Mouse (Mus musculus): ENCODE data around the gene Wdr91.

Gene Wdr91

DNA sequence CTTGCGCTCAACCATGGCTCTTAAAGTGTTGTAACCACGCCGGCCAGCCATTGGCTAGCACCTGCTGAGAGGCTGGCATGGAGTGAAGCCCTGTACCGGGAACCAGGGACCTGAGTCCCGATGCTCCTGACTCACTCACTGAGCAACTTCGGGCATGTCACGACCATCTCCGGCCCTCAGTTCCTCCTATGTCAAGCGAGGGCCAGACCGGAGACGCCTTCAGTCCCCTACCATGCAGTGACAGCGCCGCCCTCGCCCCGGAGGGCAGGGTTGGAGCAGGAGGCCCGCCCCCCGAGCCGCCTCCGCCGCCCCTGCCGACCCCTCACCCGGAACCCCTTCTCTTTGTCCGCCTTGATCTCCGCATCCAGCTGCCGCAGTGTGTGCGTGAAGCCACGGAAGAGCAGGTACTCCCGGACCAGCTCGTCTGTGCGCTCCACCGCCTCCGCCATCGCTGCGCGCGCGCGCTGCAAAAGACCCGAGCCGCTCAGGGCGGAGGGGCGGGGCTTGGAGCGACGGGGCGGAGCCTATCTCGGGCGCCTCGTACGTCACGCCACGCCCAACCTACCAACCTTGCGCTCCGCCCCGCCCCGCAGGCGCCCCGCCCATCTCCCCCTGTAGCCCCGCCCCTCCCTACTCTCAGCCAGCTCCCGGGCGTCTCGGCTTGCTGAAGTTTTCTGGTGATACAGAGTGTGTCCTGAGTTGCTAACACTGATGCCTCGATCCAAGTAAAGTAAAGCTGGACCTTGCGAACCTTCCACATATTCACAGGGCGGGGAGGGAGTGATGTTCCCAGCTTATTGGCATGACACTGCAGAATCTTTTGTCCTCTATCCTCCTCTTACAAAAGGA is at the start of gene Wdr91:
Gene Wdr91 (minus strand): TSS at position 506 of the 849 bp plus-strand sequence.
- DNase-seq (ENCODE audit: extremely low spot score, low spot score) = peak; percentile 96

DNA sequence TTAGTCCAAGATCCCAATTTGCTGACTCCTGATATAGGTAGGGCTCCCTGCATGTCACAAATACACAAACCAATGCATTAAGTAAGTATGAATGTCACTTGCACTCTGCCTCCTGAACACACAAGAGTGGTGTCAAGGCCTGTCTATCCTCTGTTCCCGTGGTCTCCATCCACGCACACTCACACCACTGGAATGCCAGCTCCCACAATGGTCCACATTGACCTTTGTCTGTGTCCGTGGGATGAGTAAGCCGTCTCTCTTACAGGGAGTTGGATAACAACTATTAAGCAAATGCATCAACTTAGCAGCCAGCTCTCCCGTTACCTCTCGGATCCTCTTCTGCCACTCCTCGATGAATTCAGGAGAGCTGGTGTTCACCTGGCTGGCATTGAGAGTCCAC is 48.5 kb upstream of the Wdr91 start:
- DNase-seq (ENCODE audit: extremely low spot score, low spot score) = no peak

DNA sequence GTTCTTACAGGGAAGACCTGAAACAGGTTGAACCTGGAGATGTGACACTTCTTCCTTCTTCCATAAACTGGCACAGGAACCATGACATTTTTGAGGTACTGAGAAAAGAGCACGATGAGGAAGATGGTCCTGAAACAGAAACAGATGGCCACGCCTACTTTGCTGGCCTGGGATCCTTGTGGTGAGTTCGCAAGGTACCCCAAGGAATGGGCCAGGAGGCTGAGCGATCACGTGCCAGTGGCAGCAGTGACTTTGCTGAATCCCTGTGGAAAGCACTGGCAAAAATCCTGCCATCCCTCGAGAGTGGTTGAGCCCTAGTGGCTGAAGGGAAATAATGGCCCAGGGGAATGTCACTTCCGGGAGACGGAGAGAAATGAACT is 45.2 kb upstream of the Wdr91 start:
- no peak for DNase-seq (ENCODE audit: extremely low spot score, low spot score)

DNA sequence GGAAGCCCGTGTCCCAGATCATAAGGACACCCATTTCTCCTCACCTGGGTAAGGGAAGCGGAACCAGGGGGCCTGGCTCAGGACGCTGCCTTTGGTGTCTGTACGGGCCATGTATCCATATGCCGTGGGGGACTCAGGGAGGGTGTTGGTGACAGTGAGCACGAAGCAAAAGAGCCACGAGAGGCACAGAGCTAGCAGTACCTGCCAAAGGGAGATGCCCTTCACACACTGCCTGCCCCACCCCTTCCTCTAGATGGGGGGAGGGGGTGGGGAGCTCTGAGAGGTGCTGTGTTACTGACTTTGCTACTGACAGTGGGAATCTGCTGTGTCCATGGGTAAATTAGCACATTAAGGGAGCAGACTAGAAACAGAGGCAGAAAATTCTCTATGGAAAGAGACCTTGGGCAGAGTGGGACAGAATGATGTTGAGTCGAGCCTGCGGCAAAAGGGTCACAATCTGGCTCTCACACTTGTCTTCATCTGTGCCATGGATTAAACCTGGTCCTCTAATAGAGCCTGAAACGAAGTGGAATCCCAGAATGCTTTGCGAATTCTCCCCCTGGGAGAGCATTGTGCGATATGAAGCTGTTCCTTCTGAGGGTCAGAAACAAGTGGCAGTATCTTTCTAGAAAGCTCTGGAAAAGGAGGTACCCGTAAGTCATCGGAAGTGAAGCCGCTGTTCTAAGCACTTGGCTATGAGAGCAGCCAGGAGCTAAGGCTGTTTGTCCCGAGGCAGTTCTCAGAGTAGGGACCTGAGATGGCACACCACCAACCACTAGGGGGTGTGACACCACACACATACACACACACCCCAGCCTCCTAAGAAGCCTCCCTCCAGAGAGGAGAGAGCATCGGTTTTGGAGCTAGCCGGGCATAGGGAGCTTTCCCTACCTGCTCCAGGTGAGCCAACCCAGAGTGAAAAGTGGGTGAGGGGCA is 44.5 kb upstream of the Wdr91 start:
- DNase-seq (ENCODE audit: extremely low spot score, low spot score) = peak; percentile 40

DNA sequence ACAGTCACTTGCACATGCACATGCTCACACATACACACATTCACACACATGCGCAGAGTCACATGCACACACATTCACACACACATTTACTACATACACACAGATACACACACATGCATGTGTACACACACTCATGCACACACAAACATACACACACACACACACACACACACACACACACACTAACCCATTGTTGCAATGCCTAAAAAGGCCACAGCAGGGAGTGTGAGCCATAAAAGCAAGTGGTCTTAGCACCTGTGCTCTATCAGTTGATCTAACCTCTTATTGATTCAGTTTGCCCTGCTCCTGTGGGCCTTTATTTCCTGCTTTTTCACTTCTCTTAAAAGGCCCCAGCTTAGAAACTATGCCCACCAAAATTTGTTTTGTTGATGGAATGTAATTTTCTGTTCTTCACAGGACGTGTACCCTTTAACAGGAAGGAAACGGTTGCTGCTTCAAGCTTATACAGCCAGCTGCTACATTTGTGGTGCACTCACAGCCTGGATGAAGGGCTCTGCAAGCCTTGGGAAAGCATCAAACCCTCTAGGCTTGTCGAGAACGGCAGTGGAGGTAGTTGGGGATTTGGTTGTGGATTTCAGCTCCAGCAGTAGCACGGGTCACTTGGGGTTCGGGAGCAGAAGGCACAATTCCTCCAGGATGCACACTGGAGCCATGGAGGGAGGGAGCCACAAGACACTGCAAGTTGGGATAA is 41.4 kb upstream of the Wdr91 start:
- DNase-seq (ENCODE audit: extremely low spot score, low spot score) = no peak

DNA sequence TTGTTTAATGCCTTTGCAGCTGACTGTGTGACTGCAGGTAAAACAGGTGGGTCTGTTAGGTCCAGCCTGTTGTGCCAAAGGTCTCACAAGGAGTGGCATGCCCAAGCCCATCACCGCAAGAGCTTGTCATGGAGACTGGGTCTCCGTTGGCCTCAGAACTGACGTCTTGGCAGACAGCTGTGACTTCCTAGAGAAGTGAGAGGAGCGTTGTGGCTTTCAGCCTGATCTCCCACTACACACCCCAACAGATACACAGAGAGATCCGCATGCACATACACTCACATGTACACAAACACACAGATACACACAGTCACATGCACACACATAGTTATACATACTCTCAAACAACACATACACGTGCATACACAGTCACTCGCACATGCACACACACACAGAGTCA is 40.8 kb upstream of the Wdr91 start:
- no peak for DNase-seq (ENCODE audit: extremely low spot score, low spot score)

DNA sequence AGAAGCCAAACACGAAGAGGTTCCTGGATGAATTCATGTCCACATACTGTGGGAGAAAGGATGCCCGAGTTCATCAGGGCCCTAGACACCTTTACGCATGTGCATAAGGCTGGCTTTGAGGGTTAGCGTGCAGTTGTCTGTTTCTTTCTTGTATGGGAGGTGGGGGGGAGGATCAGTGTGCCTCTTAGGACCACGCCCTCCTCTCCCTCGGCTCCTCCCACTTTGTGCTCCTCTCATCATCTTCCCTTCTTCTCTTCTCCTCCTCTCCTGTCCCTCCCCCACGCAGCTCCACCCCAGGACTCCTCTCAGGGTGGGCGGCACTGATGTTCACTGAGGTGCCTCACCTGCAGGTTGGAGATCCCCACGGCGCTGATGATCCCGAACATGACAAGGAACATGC is 37.8 kb upstream of the Wdr91 start:
- no peak for DNase-seq (ENCODE audit: extremely low spot score, low spot score)

DNA sequence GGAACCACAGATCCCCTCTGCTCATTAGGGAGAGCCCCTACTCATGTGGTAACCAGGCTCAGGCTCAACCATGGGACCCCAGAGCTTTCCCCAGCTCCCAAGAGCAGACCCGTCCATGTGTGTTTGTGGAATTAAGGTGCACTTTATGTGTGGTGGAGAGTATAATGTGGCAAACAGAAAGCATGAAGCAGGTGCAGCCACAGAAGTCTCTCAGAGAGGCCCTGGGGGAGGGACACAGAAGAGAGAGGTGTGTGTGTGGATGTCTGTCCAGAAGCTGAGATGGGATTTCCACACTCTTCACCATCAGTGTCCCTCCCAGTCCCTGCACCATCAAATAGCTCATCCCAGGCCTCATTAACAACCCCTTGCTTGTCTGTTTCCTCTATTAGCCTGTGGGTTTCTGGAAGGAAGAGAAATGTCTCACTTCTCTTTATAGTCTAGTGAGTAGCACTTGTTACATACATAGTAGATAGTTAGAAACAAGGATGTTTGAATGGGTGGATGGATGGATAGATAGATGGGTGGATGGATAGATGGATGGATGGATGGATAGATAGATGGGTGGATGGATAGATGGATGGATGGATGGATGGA is 35.9 kb upstream of the Wdr91 start:
- no peak for DNase-seq (ENCODE audit: extremely low spot score, low spot score)

DNA sequence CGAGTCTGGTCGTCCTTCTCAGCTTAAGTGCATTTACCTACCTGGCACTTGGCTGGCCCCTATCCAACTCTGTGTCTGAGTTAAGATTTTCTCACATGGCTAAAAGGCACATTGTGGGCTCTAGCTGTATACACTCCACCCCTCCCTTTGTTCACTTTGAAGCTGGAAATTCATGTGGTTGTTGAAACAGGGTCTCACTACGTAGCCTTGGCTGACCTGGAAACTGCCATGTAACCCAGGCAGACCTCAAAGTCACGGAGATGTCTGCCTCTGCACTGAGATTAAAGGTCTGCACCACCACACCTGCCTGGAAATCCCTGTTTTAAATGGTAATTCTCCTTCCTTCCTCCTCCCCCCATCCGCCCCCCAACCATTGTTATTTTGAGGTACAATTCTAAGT is 32.8 kb upstream of the Wdr91 start:
- no peak for DNase-seq (ENCODE audit: extremely low spot score, low spot score)

DNA sequence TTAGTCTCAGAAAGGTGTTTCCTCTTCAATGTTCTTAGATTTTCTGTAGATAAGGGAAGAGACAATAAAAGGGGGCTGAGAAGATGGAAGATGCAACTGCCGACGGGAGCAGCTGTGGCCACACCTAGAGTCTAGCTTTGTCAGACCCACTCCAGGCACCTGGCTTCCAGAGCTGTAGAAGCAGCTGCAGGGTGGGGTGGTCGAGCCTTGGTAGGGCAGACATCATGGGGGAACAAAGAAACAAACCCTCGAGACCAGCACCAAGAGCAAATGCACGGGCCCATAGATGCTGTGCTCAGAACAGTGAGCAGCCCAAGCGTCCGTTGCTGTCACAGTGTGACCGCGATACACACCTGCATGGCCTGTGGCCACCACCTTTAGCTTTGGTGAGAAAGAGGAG is 31.8 kb upstream of the Wdr91 start:
- no peak for DNase-seq (ENCODE audit: extremely low spot score, low spot score)

DNA sequence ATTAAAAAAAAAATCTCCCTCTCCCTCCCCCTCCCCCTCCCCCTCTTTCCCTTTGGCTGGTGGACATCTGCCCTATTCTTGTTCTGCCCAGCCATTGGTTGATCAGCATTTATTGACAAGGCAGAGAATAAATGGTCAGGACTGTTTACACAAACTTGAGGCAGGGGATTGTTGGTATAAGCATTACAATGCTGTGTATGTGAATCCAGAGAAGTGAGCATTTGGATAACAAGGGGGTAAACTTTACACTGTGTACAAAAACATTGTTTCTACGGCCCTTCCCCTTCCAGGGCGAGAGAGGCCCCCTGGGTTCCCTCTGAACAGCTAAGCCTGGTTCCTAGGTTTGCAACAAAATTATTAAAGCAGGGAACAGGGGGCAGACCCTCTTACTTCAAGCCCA is 30.8 kb upstream of the Wdr91 start:
- DNase-seq (ENCODE audit: extremely low spot score, low spot score) = no peak

DNA sequence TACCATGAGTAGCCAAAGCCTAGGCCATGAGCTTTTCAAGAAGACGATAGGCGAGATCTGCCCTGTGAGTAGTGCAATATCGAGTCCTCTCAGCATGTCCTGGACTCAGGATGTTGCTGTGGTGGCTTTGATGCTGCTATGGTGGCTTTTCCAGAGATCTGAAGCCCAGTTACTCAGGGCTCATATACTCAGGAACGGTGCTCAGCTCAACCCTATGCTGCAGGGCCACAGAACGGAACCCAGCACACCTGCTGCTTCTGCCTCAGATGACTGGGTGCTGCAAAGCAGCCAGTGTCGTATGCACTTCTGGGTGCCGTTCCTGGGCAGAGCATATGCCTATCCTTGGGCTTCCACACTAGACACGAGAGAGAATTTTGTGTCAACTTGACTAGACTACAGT is 28.8 kb upstream of the Wdr91 start:
- DNase-seq (ENCODE audit: extremely low spot score, low spot score) = no peak

DNA sequence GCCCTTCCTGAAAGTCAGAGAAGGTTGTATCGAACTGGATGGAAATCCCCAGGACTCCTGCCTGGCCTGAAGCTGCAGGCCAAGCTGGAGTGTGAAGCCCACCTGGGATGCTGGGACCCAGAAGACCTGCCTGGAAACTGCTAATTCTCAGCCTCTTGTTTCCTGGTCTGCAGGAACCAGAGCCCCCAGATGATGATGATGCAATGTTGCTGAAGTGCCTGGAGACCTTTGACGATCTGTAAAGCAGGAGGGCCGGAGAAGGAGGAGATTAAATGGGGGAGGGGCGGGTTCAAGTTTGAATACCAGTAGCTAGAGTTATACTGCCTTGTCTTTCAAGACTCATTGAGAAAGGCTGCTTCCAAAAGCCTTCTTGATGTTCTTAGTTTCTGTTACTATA is 28.3 kb upstream of the Wdr91 start:
- DNase-seq (ENCODE audit: extremely low spot score, low spot score) = no peak

DNA sequence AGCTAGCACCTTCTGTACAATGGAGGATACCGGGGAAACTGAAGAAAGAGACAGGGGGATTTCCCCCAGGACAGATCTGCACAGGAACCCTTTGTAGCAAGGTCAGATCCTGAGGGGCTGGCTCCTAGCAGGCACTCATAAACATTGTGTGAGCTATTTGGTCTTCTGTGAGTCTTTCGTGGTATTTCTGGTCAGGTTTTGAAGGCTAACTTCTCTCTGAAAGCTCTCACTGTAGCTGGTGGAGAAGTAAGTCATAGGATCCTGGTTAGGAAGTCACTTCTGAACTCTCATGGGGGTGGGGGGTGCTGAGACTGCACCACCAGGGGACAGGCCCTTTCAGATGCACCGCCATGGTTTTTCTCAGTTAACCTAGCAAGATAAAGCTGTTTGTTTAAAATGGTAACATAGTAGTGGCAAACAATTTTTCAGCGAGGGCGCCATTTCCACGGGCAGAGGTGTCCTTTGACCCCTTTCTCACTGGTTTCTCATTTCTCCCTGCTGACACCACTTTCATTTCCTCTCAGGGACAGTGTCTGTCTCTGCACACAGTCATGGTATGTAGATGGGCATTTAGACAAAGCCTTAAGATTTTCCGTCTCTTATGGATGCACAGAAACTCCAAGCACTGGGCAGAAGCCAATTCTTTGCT is 27.7 kb upstream of the Wdr91 start:
- no peak for DNase-seq (ENCODE audit: extremely low spot score, low spot score)

DNA sequence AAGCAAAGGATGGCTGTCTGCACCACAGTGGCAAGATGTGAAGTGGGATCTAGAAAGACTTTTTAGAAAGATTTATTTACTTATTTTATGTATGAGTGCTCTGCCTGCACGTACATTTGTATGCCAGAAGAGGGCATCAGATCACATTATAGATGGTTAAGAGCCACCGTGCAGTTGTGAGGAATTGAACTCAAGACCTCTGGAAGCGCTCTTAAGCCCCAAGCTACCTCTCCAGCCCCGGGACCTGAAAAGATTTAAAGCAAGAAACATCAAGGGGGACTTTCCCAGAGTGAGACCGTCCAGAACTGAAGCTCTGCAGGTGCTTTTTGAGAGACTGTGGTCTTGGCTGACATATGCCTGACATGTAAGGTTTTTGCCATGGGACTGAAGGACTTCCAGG is 26.1 kb upstream of the Wdr91 start:
- no peak for DNase-seq (ENCODE audit: extremely low spot score, low spot score)

DNA sequence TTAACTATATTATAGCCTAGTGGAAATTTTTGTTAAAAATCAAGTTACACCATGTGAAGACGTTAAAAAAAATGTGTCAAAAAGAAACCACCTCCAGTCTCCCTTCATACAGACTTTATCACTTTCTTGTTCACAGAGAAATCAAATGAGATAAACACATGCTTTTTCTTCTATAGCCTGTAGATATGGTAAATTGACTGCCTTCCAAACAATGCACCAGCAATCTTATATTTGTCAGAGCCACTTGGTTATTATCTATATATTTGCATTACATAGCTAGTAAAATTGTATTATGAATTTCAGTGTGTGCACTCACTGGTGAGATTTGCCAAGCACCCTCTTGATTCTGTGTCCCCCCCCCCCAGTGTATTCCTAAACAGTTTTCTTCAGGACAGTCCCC is 22.0 kb upstream of the Wdr91 start:
- DNase-seq (ENCODE audit: extremely low spot score, low spot score) = no peak

DNA sequence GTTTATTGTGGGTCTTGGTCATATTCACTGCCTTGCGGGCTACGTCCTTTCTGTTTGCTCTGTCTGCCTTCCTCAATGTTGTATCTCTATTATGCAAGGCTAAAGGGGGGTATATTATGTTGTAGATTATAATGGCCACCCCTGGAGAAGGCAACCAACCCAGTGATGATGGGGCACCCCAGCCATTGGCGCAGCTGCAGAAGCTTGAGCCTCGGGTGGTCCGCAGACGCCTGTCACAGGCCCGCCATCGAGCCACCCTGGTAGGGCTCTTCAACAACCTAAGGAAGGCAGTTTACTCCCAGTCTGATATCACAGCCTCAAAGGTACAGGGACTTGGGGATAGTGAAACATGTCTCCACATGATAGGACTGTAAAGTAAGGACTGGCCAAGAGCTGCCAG is 16.9 kb upstream of the Wdr91 start:
- no peak for DNase-seq (ENCODE audit: extremely low spot score, low spot score)

DNA sequence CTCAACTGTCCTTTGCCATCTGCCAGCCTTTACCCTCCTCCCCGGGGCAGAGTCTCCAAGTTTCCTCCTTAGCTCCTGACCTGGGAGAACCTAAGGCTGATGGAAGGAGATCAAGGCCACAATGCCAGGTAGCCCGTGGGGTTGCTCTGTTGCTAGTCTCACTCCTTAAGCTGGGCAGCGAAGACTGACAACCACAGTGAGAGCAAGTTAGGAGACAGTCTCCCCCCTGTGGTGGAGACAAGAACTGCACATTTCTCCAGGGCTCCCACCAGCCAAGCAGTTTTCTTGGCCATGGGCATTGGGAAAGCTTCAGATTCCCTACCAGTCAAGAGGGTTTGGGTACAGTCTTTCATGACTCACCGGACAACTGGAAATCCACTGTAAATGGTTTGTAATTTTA is 16.5 kb upstream of the Wdr91 start:
- peak; percentile 79 for DNase-seq (ENCODE audit: extremely low spot score, low spot score)

DNA sequence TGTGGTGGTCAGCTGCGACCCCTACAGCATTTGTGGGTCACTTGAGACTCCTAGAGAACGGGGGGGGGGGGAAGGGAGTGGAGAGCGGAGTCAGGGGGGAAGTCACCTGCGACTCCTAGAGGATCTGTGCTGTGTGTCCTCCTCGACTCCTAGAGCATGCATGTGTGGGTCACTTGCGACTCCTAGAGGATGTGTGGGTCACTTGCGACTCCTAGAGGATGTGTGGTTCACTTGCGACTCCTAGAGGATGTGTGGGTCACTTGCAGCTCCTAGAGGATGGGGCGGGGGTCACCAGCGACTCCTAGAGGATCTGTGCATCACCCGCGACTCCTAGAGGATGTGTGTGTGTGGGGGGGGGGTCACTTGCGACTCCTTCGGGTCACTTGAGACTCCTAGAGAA is 11.3 kb upstream of the Wdr91 start:
- peak; percentile 25 for DNase-seq (ENCODE audit: extremely low spot score, low spot score)

DNA sequence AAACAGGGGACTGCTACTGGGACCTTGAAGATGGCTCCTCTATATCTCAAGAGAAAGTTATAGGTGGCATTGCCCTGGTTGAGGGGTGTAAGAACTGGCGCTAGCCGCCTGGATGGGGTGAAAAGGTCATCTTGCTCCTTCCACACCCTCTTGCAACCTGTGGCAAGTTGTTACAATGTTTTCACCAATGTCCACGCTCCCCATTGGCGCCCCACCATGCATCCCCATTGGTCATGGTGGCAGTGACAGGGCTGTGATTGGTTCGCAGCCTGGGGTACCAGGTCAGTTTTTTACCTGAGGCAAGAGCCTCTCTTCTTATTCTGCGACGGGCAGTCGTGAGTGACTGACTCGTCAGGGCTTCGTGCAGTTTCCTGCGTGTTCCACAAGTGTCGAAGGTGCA is 10.0 kb upstream of the Wdr91 start:
- no peak for DNase-seq (ENCODE audit: extremely low spot score, low spot score)

DNA sequence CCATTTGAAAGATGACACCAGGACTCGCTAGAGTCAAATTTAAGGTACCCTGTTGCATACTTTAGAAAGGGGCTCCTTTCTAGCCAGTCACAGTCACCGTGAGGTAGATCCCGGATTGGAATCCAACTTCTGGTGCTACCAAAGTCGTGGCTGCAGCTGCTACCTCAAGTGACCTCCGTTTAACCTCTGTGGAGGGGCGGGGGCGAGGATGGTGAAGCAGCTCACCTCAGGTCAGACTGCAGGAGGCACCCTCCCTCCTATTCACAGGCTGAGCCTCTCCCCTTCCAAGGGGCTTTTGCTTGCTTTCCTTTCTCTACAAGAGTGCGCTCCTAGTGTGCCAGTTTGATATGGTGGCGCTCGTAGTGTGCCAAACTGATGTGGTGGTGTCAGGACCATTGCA is 9.3 kb upstream of the Wdr91 start, which contains the start of gene Stra8:
Gene Stra8 (plus strand): TSS at position 208 of the 400 bp plus-strand sequence.
- DNase-seq (ENCODE audit: extremely low spot score, low spot score) = no peak

Measured in neural tube, embryonic 10.5 days (tissue).